Mouse (Mus musculus): ENCODE data around the gene Lifr. TPM values are rescaled to one million over a fixed set of nuclear protein-coding genes. Genes with fewer than 3 reads are reported as not detected.
A peak's percentile ranks its signal among the peaks of the same experiment; 100 is the strongest.

Gene Lifr
- polyA plus RNA-seq, 1 experiment, result 27.8 TPM

DNA sequence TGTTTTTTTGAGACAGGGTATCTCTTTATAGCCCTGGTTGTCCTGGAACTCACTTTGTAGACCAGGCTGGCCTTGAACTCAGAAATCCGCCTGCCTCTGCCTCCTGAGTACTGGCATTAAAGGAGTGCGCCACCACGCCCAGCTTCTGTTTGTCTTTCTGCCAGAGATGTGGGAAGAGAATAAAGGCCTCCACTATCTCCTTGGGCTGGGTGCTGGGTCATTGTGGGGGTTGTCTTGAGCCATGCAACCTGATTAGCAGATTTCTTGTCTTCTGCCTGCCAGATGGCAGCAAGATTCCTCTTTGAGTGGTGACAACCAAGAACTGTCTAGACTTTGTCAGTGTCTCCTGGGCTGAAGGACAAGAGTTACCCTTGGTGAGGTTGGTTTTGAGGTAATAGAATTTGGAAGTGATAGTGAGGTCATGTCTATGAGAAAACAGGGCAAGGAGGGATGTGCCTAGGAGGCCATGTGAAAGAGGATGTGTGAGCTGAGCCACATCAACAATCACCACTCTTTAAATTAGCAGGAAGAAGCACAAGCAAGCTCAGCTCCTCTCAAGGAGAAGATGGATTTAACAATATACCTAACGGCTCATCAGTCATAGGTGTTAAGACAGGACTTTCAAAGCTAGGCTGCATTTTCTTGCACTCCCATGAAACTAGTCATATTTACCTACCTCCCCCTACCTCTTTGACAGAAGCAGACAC lies 10.6 kb upstream of the Lifr start:
- Histone ChIP-seq H3K27ac (ENCODE audit: insufficient read depth, low read length) (no peak overlapping the region), H3K4me3 (ENCODE audit: extremely low read depth, insufficient read depth, insufficient read length) (no peak overlapping the region), H3K27me3 (ENCODE audit: control insufficient read depth, insufficient read depth, low read length) (no peaks in the 10 kb centered on the region), H3K36me3 (ENCODE audit: control insufficient read depth, insufficient read depth, low read length) (no peaks in the 10 kb centered on the region), H3K4me1 (ENCODE audit: control insufficient read depth, insufficient read depth, insufficient read length) (peaks cover 1% of the 10 kb centered on the region; the same call in 1 of the 2 replicates)
- 85% methylated on average over 4 of the region's 4 CpGs for WGBS
- no peak for DNase-seq (ENCODE audit: low read depth in 1 of 2, low spot score in 2 of 2)
- TF ChIP-seq CTCF (IDR thresholded peaks at IDR 0.05; ENCODE audit: extremely low read depth, insufficient read depth, insufficient read length, insufficient replicate concordance) (no peak), POLR2A (IDR thresholded peaks at IDR 0.05; ENCODE audit: low read depth, low read length) (no peak)

GRCm38 (mm10) chr15:7080916-7081626 lies 9.3 kb upstream of the Lifr start:
- Histone ChIP-seq H3K4me1 (ENCODE audit: control insufficient read depth, insufficient read depth, insufficient read length) (peaks cover 13% of the 10 kb centered on the region; the same call in 1 of the 2 replicates), H3K36me3 (ENCODE audit: control insufficient read depth, insufficient read depth, low read length) (no peaks in the 10 kb centered on the region), H3K4me3 (ENCODE audit: extremely low read depth, insufficient read depth, insufficient read length) (no peak overlapping the region), H3K27me3 (ENCODE audit: control insufficient read depth, insufficient read depth, low read length) (no peaks in the 10 kb centered on the region), H3K27ac (ENCODE audit: insufficient read depth, low read length) (no peak overlapping the region)
- WGBS, result 85% methylated on average over 15 of the region's 15 CpGs
- DNase-seq (ENCODE audit: low read depth in 1 of 2, low spot score in 2 of 2), result no peak
- TF ChIP-seq CTCF (IDR thresholded peaks at IDR 0.05; ENCODE audit: extremely low read depth, insufficient read depth, insufficient read length, insufficient replicate concordance), result no peak
- no peak for TF ChIP-seq POLR2A (IDR thresholded peaks at IDR 0.05; ENCODE audit: low read depth, low read length)

- DNase-seq (ENCODE audit: low read depth in 1 of 2, low spot score in 2 of 2), result no peak
- TF ChIP-seq CTCF (IDR thresholded peaks at IDR 0.05; ENCODE audit: extremely low read depth, insufficient read depth, insufficient read length, insufficient replicate concordance) (no peak), POLR2A (IDR thresholded peaks at IDR 0.05; ENCODE audit: low read depth, low read length) (no peak)
- peaks cover 13% of the 10 kb centered on the region; the same call in 1 of the 2 replicates for H3K4me1 ChIP-seq (ENCODE audit: control insufficient read depth, insufficient read depth, insufficient read length)
- H3K27ac ChIP-seq (ENCODE audit: insufficient read depth, low read length), result no peak overlapping the region
- no peaks in the 10 kb centered on the region for H3K36me3 ChIP-seq (ENCODE audit: control insufficient read depth, insufficient read depth, low read length)
- H3K27me3 ChIP-seq (ENCODE audit: control insufficient read depth, insufficient read depth, low read length), result no peaks in the 10 kb centered on the region
- no peak overlapping the region for H3K4me3 ChIP-seq (ENCODE audit: extremely low read depth, insufficient read depth, insufficient read length)
- 70% methylated on average over 15 of the region's 15 CpGs for WGBS
These were observed 8.6 kb upstream of the Lifr start for GRCm38 (mm10) chr15:7081795-7082194.

- H3K27me3 ChIP-seq (ENCODE audit: control insufficient read depth, insufficient read depth, low read length), result no peaks in the 10 kb centered on the region
- TF ChIP-seq CTCF (IDR thresholded peaks at IDR 0.05; ENCODE audit: extremely low read depth, insufficient read depth, insufficient read length, insufficient replicate concordance) (no peak), POLR2A (IDR thresholded peaks at IDR 0.05; ENCODE audit: low read depth, low read length) (no peak)
- peaks cover 13% of the 10 kb centered on the region; the same call in 1 of the 2 replicates for H3K4me1 ChIP-seq (ENCODE audit: control insufficient read depth, insufficient read depth, insufficient read length)
- no peak overlapping the region for H3K27ac ChIP-seq (ENCODE audit: insufficient read depth, low read length)
- no peaks in the 10 kb centered on the region for H3K36me3 ChIP-seq (ENCODE audit: control insufficient read depth, insufficient read depth, low read length)
- H3K4me3 ChIP-seq (ENCODE audit: extremely low read depth, insufficient read depth, insufficient read length), result no peak overlapping the region
- WGBS, result 91% methylated on average over 3 of the region's 3 CpGs
- no peak for DNase-seq (ENCODE audit: low read depth in 1 of 2, low spot score in 2 of 2)
These were observed 7.5 kb upstream of the Lifr start for GRCm38 (mm10) chr15:7082901-7083300.

- Histone ChIP-seq H3K27ac (ENCODE audit: insufficient read depth, low read length) (no peak overlapping the region), H3K4me1 (ENCODE audit: control insufficient read depth, insufficient read depth, insufficient read length) (peaks cover 22% of the 10 kb centered on the region; the same call in 1 of the 2 replicates), H3K36me3 (ENCODE audit: control insufficient read depth, insufficient read depth, low read length) (no peaks in the 10 kb centered on the region), H3K4me3 (ENCODE audit: extremely low read depth, insufficient read depth, insufficient read length) (no peak overlapping the region), H3K27me3 (ENCODE audit: control insufficient read depth, insufficient read depth, low read length) (no peaks in the 10 kb centered on the region)
- WGBS, result 6% methylated on average over 8 of the region's 8 CpGs
- peak; percentile 34 to 39 for DNase-seq (ENCODE audit: low read depth in 1 of 2, low spot score in 2 of 2)
- TF ChIP-seq CTCF (IDR thresholded peaks at IDR 0.05; ENCODE audit: extremely low read depth, insufficient read depth, insufficient read length, insufficient replicate concordance) (no peak), POLR2A (IDR thresholded peaks at IDR 0.05; ENCODE audit: low read depth, low read length) (no peak)
These were observed 5.5 kb upstream of the Lifr start for GRCm38 (mm10) chr15:7084780-7085497.

DNA sequence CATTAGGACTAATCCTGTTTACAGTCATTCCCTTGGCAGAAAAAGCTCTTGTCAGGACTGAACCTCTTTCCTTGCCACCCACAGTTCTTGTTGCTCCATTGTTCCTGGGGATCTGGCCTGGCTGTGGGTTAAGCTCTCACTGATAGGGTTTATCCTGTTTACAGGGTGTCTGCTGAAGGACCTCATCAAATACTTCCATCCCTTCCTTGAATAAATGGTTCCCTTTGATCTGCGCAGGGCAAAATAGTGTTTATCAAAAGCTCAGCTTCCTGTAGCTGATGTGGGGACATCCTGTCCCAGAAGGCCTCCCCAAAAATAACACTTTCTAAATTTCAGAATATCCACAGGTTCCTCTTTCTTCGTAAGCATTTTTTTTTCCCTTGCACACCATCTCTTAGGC lies 1.7 kb upstream of the Lifr start:
- 7% methylated on average over 2 of the region's 2 CpGs for WGBS
- TF ChIP-seq CTCF (IDR thresholded peaks at IDR 0.05; ENCODE audit: extremely low read depth, insufficient read depth, insufficient read length, insufficient replicate concordance) (no peak), POLR2A (IDR thresholded peaks at IDR 0.05; ENCODE audit: low read depth, low read length) (no peak)
- no peak for DNase-seq (ENCODE audit: low read depth in 1 of 2, low spot score in 2 of 2)
- Histone ChIP-seq H3K4me3 (ENCODE audit: extremely low read depth, insufficient read depth, insufficient read length) (no peak overlapping the region), H3K27me3 (ENCODE audit: control insufficient read depth, insufficient read depth, low read length) (0 out of 2 replicates have a peak, but pooled peaks cover 3% of the 10 kb centered on the region), H3K36me3 (ENCODE audit: control insufficient read depth, insufficient read depth, low read length) (no peaks in the 10 kb centered on the region), H3K4me1 (ENCODE audit: control insufficient read depth, insufficient read depth, insufficient read length) (peaks cover 24% of the 10 kb centered on the region; the same call in 1 of the 2 replicates), H3K27ac (ENCODE audit: insufficient read depth, low read length) (no peak overlapping the region)

Data from spleen, adult 2 months (tissue).